Mouse (Mus musculus) testis, adult 10 weeks (tissue): Measurements from ENCODE around the gene Tnni3k. TPM values are rescaled to one million over a fixed set of nuclear protein-coding genes. Genes with fewer than 3 reads are reported as not detected.

Experiments
- polyA plus RNA-seq: library from polyadenylated mRNA; stranded (reverse); fragments of 350-450 nt; fragmentation: Illumina TruSeq; extraction: RNeasy Lipid Tissue Mini Kit (QIAGEN cat#74804); gene quantifications from one replicate; pipeline ENCODE4 v1.2.3, GENCODE M21; 2014; ENCODE audit warnings: low read depth, low replicate concordance

The Tnni3k gene
- not detected for polyA plus RNA-seq

GRCm38 (mm10) chr3:155055231-155055916, at the start of gene Tnni3k:
Gene Tnni3k (minus strand): TSS chr3:155055407.

GRCm38 (mm10) chr3:155093116-155093956, 38.1 kb upstream of the Tnni3k start, which contains the start of the genes Fpgt and Lrriq3:
Gene Fpgt (minus strand): TSS chr3:155093403.
Gene Lrriq3 (plus strand): TSS chr3:155093434.

Other genes with a start within 250 kb of the Tnni3k start
- 27.7 TPM for gene Fpgt, start 38.0 kb upstream of the Tnni3k start, polyA plus RNA-seq
- gene Lrriq3, start 38.0 kb upstream of the Tnni3k start, polyA plus RNA-seq: 517 TPM